In genomic region chr3:137622091-137622490, GRCm38 (mm10) we compare ENCODE assay signal across 19 mouse cellular contexts. TPM values are rescaled to one million over a fixed set of nuclear protein-coding genes. Genes with fewer than 3 reads are reported as not detected.
DNase-seq lines count a peak whose midpoint lies in the region; ATAC-seq lines count a peak whose summit lies in the region.
"Had no signal": no experiment of that assay in that cellular context is flagged by ENCODE, and none has a peak within 500 bp of the region (broad histone marks: within the 10 kb centered on the region; RNA-seq: fewer than 3 reads in every experiment).

No protein-coding gene starts in this region.

- peaks cover 12% of the 10 kb centered on the region; the same call in 1 of the 2 replicates for H3K36me3 ChIP-seq in midbrain, embryonic 10.5 days
- H3K36me3 ChIP-seq in midbrain, embryonic 16.5 days (ENCODE audit: control insufficient read depth, insufficient read depth, low read length), result no peaks in the 10 kb centered on the region
- H3K36me3 ChIP-seq: hindbrain, embryonic 13.5 days had no signal

- intact Hi-C loops in heart, postnatal 10 days (cut with DNase I), result no loop called here

- H3K9me3 ChIP-seq in midbrain, embryonic 10.5 days (replicated peaks), result 0 out of 2 replicates have a peak, but pooled peaks cover 5% of the 10 kb centered on the region
- H3K9me3 ChIP-seq in midbrain, embryonic 16.5 days (replicated peaks; ENCODE audit: control insufficient read depth, low read length, poor library complexity, severe bottlenecking), result no peaks in the 10 kb centered on the region
- H3K9me3 ChIP-seq: embryonic facial prominence, embryonic 12.5 days; hindbrain, embryonic 13.5 days had no signal

- 30% methylated on average over 6 of the region's 6 CpGs for WGBS in midbrain, embryonic 10.5 days
- 12% methylated on average over 6 of the region's 6 CpGs for WGBS in midbrain, embryonic 16.5 days

- H3K4me1 ChIP-seq in midbrain, embryonic 10.5 days, result peaks cover 31% of the 10 kb centered on the region
- peaks cover 15% of the 10 kb centered on the region; the same call in 1 of the 2 replicates for H3K4me1 ChIP-seq in midbrain, embryonic 16.5 days (ENCODE audit: control insufficient read depth, insufficient read depth, low read length)

- ATAC-seq in midbrain, embryonic 16.5 days, result no peak
- ATAC-seq: forebrain, embryonic 14.5 days had no signal

- H3K9ac ChIP-seq in midbrain, embryonic 16.5 days (ENCODE audit: low read depth, low read length), result no peak overlapping the region
- H3K9ac ChIP-seq: embryonic facial prominence, embryonic 12.5 days; hindbrain, embryonic 13.5 days; liver, embryonic 14.5 days had no signal

- H3K27me3 ChIP-seq in midbrain, embryonic 10.5 days (ENCODE audit: low read depth, poor library complexity, severe bottlenecking), result peaks cover 42% of the 10 kb centered on the region
- H3K27me3 ChIP-seq in midbrain, embryonic 16.5 days (ENCODE audit: control insufficient read depth, insufficient read depth, low read depth, low read length), result peaks cover 7% of the 10 kb centered on the region

- peak overlapping the region; percentile 46 for H3K27ac ChIP-seq in midbrain, embryonic 10.5 days (replicated peaks)
- no peak overlapping the region for H3K27ac ChIP-seq in midbrain, embryonic 16.5 days (ENCODE audit: low read length)
- H3K27ac ChIP-seq: embryonic facial prominence, embryonic 12.5 days; hindbrain, embryonic 13.5 days; liver, embryonic 14.5 days had no signal

- no peak overlapping the region for H3K4me2 ChIP-seq in midbrain, embryonic 16.5 days (ENCODE audit: low read length)
- H3K4me2 ChIP-seq: embryonic facial prominence, embryonic 12.5 days; hindbrain, embryonic 13.5 days had no signal

- no peak overlapping the region for H3K4me3 ChIP-seq in midbrain, embryonic 10.5 days
- no peak overlapping the region for H3K4me3 ChIP-seq in midbrain, embryonic 16.5 days (ENCODE audit: low read depth, low read length)
- H3K4me3 ChIP-seq: embryonic facial prominence, embryonic 12.5 days; hindbrain, embryonic 13.5 days had no signal

- DNase-seq in adrenal gland, adult (ENCODE audit: inconsistent age in 2 of 2, low spot score in 1 of 2), result peak; percentile 6 to 47
- no peak for DNase-seq in adrenal gland, postnatal 10 days
- no peak for DNase-seq in midbrain, embryonic 10.5 days (ENCODE audit: low spot score)
- DNase-seq in heart, postnatal 10 days, result peak; percentile 9 to 18
- DNase-seq in testis, postnatal 14 days (ENCODE audit: low spot score), result peak; percentile 64
- DNase-seq in kidney, adult 18-20 months, result no peak
- no peak for DNase-seq in adrenal gland, postnatal 25 days
- DNase-seq: cerebellum, postnatal 14 days; gastrocnemius, postnatal 10 days; kidney, adult 11 months; lung, postnatal 36 days; spleen, adult 18-20 months had no signal

RNA-seq across cellular contexts. Expression of gene Ddit4l, which starts 0.7 kb away (rescaled TPM):
- 10 to 100 TPM in 1 of 2 experiments, 1 to 10 TPM in 1; 2.6 to 14.1 TPM for total RNA-seq in adrenal gland, postnatal 10 days (2021)
- polyA plus RNA-seq in midbrain, embryonic 10.5 days (2016; fragmentation: Nextera tagmentation; extraction: Ambion mirVana), result 13.6 and 16.4 TPM in 2 replicates
- polyA plus RNA-seq in midbrain, embryonic 16.5 days (2015; fragmentation: Nextera tagmentation; extraction: Ambion mirVana), result 6.5 and 7.7 TPM in 2 replicates
- 1 to 10 TPM in 1 of 2 experiments, under 1 TPM in 1; 0.67 to 1.6 TPM for total RNA-seq in heart, postnatal 10 days (2021)
- 0.70 and 1.7 TPM in 2 replicates for total RNA-seq in adrenal gland, postnatal 25 days (2021)

RNA-seq across cellular contexts. Expression of gene Gm21962, which starts 49.2 kb away (rescaled TPM):
- not detected for total RNA-seq in adrenal gland, postnatal 10 days (2021)
- not detected in 2 replicates for polyA plus RNA-seq in midbrain, embryonic 10.5 days (2016; fragmentation: Nextera tagmentation; extraction: Ambion mirVana)
- polyA plus RNA-seq in midbrain, embryonic 16.5 days (2015; fragmentation: Nextera tagmentation; extraction: Ambion mirVana), result not detected in 2 replicates
- total RNA-seq in heart, postnatal 10 days (2021), result not detected
- total RNA-seq in adrenal gland, postnatal 25 days (2021), result not detected in 2 replicates
- total RNA-seq: gastrocnemius, postnatal 10 days; layer of hippocampus, adult 18-20 months; left cerebral cortex, postnatal 25 days had no signal
- polyA plus RNA-seq: embryonic facial prominence, embryonic 12.5 days; forebrain, embryonic 14.5 days; hindbrain, embryonic 13.5 days; liver, embryonic 14.5 days had no signal

Comparison
In these comparisons a context has a peak if more than half of its experiments do, and no peak if none do; other contexts are left out.
1. DNase-seq: peak in adrenal gland, adult (2 of 2), heart, postnatal 10 days (2 of 2) and testis, postnatal 14 days (single experiment); none in adrenal gland, postnatal 10 days (single experiment), midbrain, embryonic 10.5 days (single experiment), kidney, adult 18-20 months (single experiment) and adrenal gland, postnatal 25 days (single experiment).